Mouse (Mus musculus) liver, adult 2 months (tissue): ENCODE measurements around the gene Nek7. TPM values are rescaled to one million over a fixed set of nuclear protein-coding genes. Genes with fewer than 3 reads are reported as not detected.

Experiments
- DNase-seq: peaks from one replicate; pipeline ENCODE4 v3.0.0-alpha.2; 2011; ENCODE audit warnings: low read depth, low spot score; ENCODE audit errors: extremely low read depth
- H3K27ac ChIP-seq: fragments of 200-500 bp; replicated peaks from 2 replicates; pipeline ENCODE4 v1.5.1; 2012; ENCODE audit warnings: low read depth, mild to moderate bottlenecking, control low read depth, inconsistent platforms, low read length; ENCODE audit not compliant: insufficient read depth
- H3K27me3 ChIP-seq: fragments of 200-500 bp; 2 replicates; pipeline ENCODE4 v1.6.1; 2012; ENCODE audit warnings: mild to moderate bottlenecking, moderate library complexity, low read length, inconsistent platforms; ENCODE audit not compliant: control insufficient read depth, insufficient read depth
- H3K36me3 ChIP-seq: fragments of 200-500 bp; 2 replicates; pipeline ENCODE4 v1.6.1; 2012; ENCODE audit warnings: low read length, inconsistent platforms; ENCODE audit not compliant: control insufficient read depth, insufficient read depth
- H3K4me1 ChIP-seq: fragments of 200-500 bp; 2 replicates; pipeline ENCODE4 v1.6.1; 2011; ENCODE audit warnings: low read length; ENCODE audit not compliant: control insufficient read depth, insufficient read depth
- H3K4me3 ChIP-seq: fragments of 200-500 bp; 2 replicates; pipeline ENCODE4 v1.5.1; 2011; ENCODE audit warnings: low read depth, mild to moderate bottlenecking, control low read depth, low read length, moderate library complexity; ENCODE audit not compliant: insufficient read depth
- H3K79me2 ChIP-seq: fragments of 200-500 bp; 2 replicates; pipeline ENCODE4 v1.6.1; 2012; ENCODE audit warnings: inconsistent platforms, mild to moderate bottlenecking, low read length, moderate library complexity; ENCODE audit not compliant: control insufficient read depth, insufficient read depth
- H3K9ac ChIP-seq: fragments of 200-500 bp; 2 replicates; pipeline ENCODE4 v1.6.1; 2012; ENCODE audit warnings: low read depth, mild to moderate bottlenecking, control low read depth, inconsistent platforms, low read length
- CTCF ChIP-seq: fragments of 200-500 bp; IDR thresholded peaks from 2 replicates; pipeline ENCODE4 v1.5.1; 2011; ENCODE audit warnings: low read depth, low read length, control low read depth
- POLR2A ChIP-seq: fragments of 200-500 bp; IDR thresholded peaks from 2 replicates; pipeline ENCODE4 v1.6.1; 2011; ENCODE audit warnings: low read length, control low read depth; ENCODE audit not compliant: insufficient read depth; ENCODE audit errors: extremely low read depth
- WGBS: fragments of 180-500 bp; shearing (Covaris S2); methylation state at CpG from one replicate; pipeline ENCODE4 v1.1.7; 2018; 5-methylcytosine and 5-hydroxymethylcytosine counted together
- polyA plus RNA-seq: library from polyadenylated mRNA; depleted of rRNA; stranded (reverse); fragments of >200 nt; gene quantifications from 2 replicates; pipeline ENCODE4 v1.2.3, GENCODE M21; 2012
- total RNA-seq: library from RNA; depleted of rRNA; stranded (reverse); fragments of >200 nt; gene quantifications from 2 replicates; pipeline ENCODE4 v1.2.3, GENCODE M21; 2014

The Nek7 gene
- total and polyA plus RNA-seq, 2 experiments: 6.3 to 31.5 TPM

GRCm38 (mm10) chr1:138593922-138594321, 26.0 kb downstream of the Nek7 start:
- H3K79me2 ChIP-seq: peaks cover 41% of the 10 kb centered on the region
- H3K36me3 ChIP-seq: peaks cover 4% of the 10 kb centered on the region; the same call in 1 of the 2 replicates
- TF ChIP-seq CTCF (no peak), POLR2A (no peak)
- no peak overlapping the region for H3K4me3 ChIP-seq
- no peaks in the 10 kb centered on the region for H3K27me3 ChIP-seq
- H3K4me1 ChIP-seq: peaks cover 7% of the 10 kb centered on the region
- no peak overlapping the region for H3K9ac ChIP-seq
- 35% methylated on average over 5 of the region's 5 CpGs for WGBS
- no peak for DNase-seq
- H3K27ac ChIP-seq: no peak overlapping the region

GRCm38 (mm10) chr1:138592466-138592865, 27.5 kb downstream of the Nek7 start:
- H3K27me3 ChIP-seq: no peaks in the 10 kb centered on the region
- peaks cover 4% of the 10 kb centered on the region; the same call in 1 of the 2 replicates for H3K36me3 ChIP-seq
- DNase-seq: no peak
- WGBS: 94% methylated on average over 4 of the region's 4 CpGs
- peaks cover 42% of the 10 kb centered on the region for H3K79me2 ChIP-seq
- H3K4me1 ChIP-seq: peaks cover 9% of the 10 kb centered on the region
- no peak overlapping the region for H3K9ac ChIP-seq
- no peak overlapping the region for H3K4me3 ChIP-seq
- no peak overlapping the region for H3K27ac ChIP-seq
- TF ChIP-seq POLR2A (no peak), CTCF (no peak)

- no peak overlapping the region; the same call in 1 of the 2 replicates for H3K27ac ChIP-seq
- no peak overlapping the region for H3K9ac ChIP-seq
- DNase-seq: peak; percentile 41
- peaks cover 14% of the 10 kb centered on the region for H3K4me1 ChIP-seq
- H3K4me3 ChIP-seq: no peak overlapping the region
- peaks cover 4% of the 10 kb centered on the region; the same call in 1 of the 2 replicates for H3K36me3 ChIP-seq
- H3K79me2 ChIP-seq: peaks cover 47% of the 10 kb centered on the region
- TF ChIP-seq CTCF (no peak), POLR2A (no peak)
- H3K27me3 ChIP-seq: no peaks in the 10 kb centered on the region
- 65% methylated on average over 8 of the region's 8 CpGs for WGBS
Measured at GRCm38 (mm10) chr1:138590451-138591022, 29.4 kb downstream of the Nek7 start.

- Histone ChIP-seq H3K27ac (no peak overlapping the region), H3K4me3 (no peak overlapping the region), H3K36me3 (peaks cover 6% of the 10 kb centered on the region), H3K27me3 (no peaks in the 10 kb centered on the region), H3K79me2 (peaks cover 51% of the 10 kb centered on the region), H3K9ac (no peak overlapping the region), H3K4me1 (peaks cover 14% of the 10 kb centered on the region)
- no peak for TF ChIP-seq POLR2A
- TF ChIP-seq CTCF: no peak
- WGBS: 60% methylated on average over 3 of the region's 3 CpGs
- DNase-seq: no peak
Measured at GRCm38 (mm10) chr1:138589126-138589525, 30.8 kb downstream of the Nek7 start.

- Histone ChIP-seq H3K27ac (no peak overlapping the region), H3K9ac (no peak overlapping the region), H3K36me3 (peaks cover 6% of the 10 kb centered on the region), H3K79me2 (peaks cover 50% of the 10 kb centered on the region), H3K4me3 (no peak overlapping the region), H3K27me3 (no peaks in the 10 kb centered on the region), H3K4me1 (peaks cover 11% of the 10 kb centered on the region)
- 46% methylated on average over 3 of the region's 3 CpGs for WGBS
- no peak for DNase-seq
- TF ChIP-seq POLR2A (no peak), CTCF (no peak)
Measured at GRCm38 (mm10) chr1:138587812-138588211, 32.1 kb downstream of the Nek7 start.

- DNase-seq: peak; percentile 48
- TF ChIP-seq POLR2A (no peak), CTCF (no peak)
- peaks cover 6% of the 10 kb centered on the region for H3K36me3 ChIP-seq
- no peak overlapping the region for H3K27ac ChIP-seq
- H3K79me2 ChIP-seq: peaks cover 51% of the 10 kb centered on the region
- peaks cover 11% of the 10 kb centered on the region for H3K4me1 ChIP-seq
- no peak overlapping the region for H3K4me3 ChIP-seq
- H3K27me3 ChIP-seq: no peaks in the 10 kb centered on the region
- 24% methylated on average over 2 of the region's 2 CpGs for WGBS
- no peak overlapping the region for H3K9ac ChIP-seq
Measured at GRCm38 (mm10) chr1:138586891-138587290, 33.0 kb downstream of the Nek7 start.
